Mouse (Mus musculus) stomach, embryonic 16.5 days (tissue): ENCODE measurements around the gene Rec8. TPM values are rescaled to one million over a fixed set of nuclear protein-coding genes. Genes with fewer than 3 reads are reported as not detected.

Experiments
- ATAC-seq: fragments of 200-750 bp; cut with Nextera tagmentation; 2 replicates; pipeline ENCODE4 v1.8.0; 2017; ENCODE audit warnings: moderate number of reproducible peaks, moderate TSS enrichment; ENCODE audit not compliant: insufficient read depth, low FRiP score
- H3K27ac ChIP-seq: fragments of 300-500 bp; sonication (generic); 2 replicates; pipeline ENCODE4 v1.5.1; 2014; ENCODE audit warnings: low read length
- H3K27me3 ChIP-seq: fragments of 300-500 bp; sonication (generic); 2 replicates; pipeline ENCODE4 v1.6.1; 2014; ENCODE audit warnings: low read length, control low read depth, mixed read lengths; ENCODE audit not compliant: control insufficient read depth, insufficient read depth
- H3K36me3 ChIP-seq: fragments of 300-500 bp; sonication (generic); 2 replicates; pipeline ENCODE4 v1.6.1; 2014; ENCODE audit warnings: low read length; ENCODE audit not compliant: control insufficient read depth, insufficient read depth
- H3K4me1 ChIP-seq: fragments of 300-500 bp; sonication (generic); 2 replicates; pipeline ENCODE4 v1.6.1; 2014; ENCODE audit warnings: low read length, control low read depth, mixed read lengths; ENCODE audit not compliant: control insufficient read depth, insufficient read depth
- H3K4me2 ChIP-seq: fragments of 300-500 bp; sonication (generic); 2 replicates; pipeline ENCODE4 v1.6.1; 2014; ENCODE audit warnings: low read depth, low read length, mixed read lengths
- H3K4me3 ChIP-seq: fragments of 300-500 bp; sonication (generic); replicated peaks from 2 replicates; pipeline ENCODE4 v1.5.1; 2014; ENCODE audit warnings: mild to moderate bottlenecking, low read length
- H3K9ac ChIP-seq: fragments of 300-500 bp; sonication (generic); 2 replicates; pipeline ENCODE4 v1.6.1; 2014; ENCODE audit warnings: low read length
- H3K9me3 ChIP-seq: fragments of 300-500 bp; sonication (generic); replicated peaks from 2 replicates; pipeline ENCODE4 v1.6.1; 2016; ENCODE audit warnings: low read length, control low read depth; ENCODE audit not compliant: control insufficient read depth
- WGBS: fragments of 180-500 bp; shearing (Covaris S2); extraction: QIAGEN DNeasy Blood & Tissue Kit; methylation state at CpG from one replicate; pipeline ENCODE4 v1.1.7; 2014; 5-methylcytosine and 5-hydroxymethylcytosine counted together
- polyA plus RNA-seq: library from polyadenylated mRNA; unstranded; fragments of >200 nt; fragmentation: Nextera tagmentation; extraction: Ambion mirVana; gene quantifications from 2 replicates; pipeline ENCODE4 v1.2.1, GENCODE M21; 2015

Gene Rec8
- polyA plus RNA-seq, 1 experiment from 2014 or later: 10.9 TPM

DNA sequence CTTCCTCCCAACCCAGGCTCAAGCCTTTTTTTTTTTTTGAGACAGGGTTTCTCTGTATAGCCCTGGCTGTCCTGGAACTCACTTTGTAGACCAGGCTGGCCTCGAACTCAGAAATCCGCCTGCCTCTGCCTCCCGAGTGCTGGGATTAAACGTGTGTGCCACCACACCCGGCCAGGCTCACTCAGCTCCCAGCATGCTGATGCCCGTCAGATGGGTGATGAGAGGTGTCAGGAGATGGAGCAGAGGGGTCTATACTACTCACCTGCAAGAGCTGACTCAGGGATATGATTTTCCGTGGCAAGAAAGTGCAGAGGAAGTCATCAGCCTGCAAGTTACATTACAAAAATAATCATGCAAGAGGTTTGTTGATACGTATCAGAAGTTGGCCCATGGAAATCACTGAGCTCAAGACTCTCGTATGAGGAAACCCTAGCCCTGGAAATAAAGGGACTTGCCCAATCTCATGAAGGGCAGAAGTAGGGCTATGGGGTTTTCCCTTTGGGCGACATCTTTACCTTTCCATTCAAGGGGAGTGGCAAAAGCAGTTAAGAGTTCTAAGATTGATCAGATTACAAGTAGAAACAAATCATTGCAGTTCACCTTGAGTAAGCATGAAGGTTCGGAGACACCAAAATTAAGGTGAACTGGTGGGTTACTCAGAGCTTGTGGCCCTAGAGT, 27.9 kb upstream of the Rec8 start:
- H3K4me3 ChIP-seq: peak overlapping the region; percentile 94
- 0 out of 2 replicates have a peak, but pooled peaks cover 5% of the 10 kb centered on the region for H3K36me3 ChIP-seq
- no peaks in the 10 kb centered on the region for H3K9me3 ChIP-seq
- H3K27ac ChIP-seq: no peak overlapping the region; the same call in 1 of the 2 replicates
- no peaks in the 10 kb centered on the region for H3K27me3 ChIP-seq
- peaks cover 29% of the 10 kb centered on the region for H3K4me1 ChIP-seq
- peak overlapping the region; percentile 77 for H3K4me2 ChIP-seq
- peak overlapping the region; percentile 86 for H3K9ac ChIP-seq
- no peak for ATAC-seq
- WGBS: 75% methylated on average over 11 of the region's 11 CpGs

DNA sequence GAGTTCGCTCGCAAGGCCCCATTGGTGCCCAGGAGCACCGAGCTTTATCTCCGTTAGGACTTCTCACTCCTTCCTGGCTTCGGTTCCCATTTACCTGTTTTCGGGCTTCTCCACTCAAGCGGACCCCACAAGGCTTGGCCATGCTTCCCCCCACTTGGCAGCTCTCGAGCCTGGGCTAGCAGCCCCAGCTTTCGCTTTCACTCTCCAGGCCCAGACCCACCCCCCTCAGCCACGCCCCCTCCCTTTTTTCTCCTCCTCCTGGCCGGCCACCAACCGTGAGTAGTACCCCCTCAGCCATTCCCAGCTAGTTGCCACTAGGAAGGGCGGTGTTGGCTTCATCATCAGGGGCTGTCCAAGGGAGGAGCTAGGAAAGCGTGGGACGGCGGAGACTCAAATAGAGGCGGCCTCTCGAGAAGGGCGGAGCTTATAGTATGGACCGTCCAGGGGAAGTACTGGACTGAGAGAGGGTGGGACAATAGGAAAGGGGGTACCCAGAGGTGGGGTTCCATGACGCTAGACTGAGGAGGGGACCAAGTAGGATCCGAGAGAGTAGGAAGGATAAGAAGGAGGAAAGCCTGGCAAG, 27.0 kb upstream of the Rec8 start, which contains the start of gene Psme2:
Psme2 (minus strand) TSS at position 366 of the 583 bp plus-strand sequence.
- peak within 1 kb of the TSS; percentile 100 for H3K27ac ChIP-seq
- H3K9me3 ChIP-seq: no peaks in the 10 kb centered on the region
- WGBS: 2% methylated on average over 22 of the region's 22 CpGs
- no peaks in the 10 kb centered on the region for H3K27me3 ChIP-seq
- peak within 1 kb of the TSS; percentile 92 for H3K4me2 ChIP-seq
- H3K4me1 ChIP-seq: peaks cover 22% of the 10 kb centered on the region
- peaks cover 13% of the 10 kb centered on the region; the same call in 1 of the 2 replicates for H3K36me3 ChIP-seq
- ATAC-seq: peak; percentile 97
- H3K9ac ChIP-seq: peak within 1 kb of the TSS; percentile 86
- H3K4me3 ChIP-seq: peak within 1 kb of the TSS; percentile 94

DNA sequence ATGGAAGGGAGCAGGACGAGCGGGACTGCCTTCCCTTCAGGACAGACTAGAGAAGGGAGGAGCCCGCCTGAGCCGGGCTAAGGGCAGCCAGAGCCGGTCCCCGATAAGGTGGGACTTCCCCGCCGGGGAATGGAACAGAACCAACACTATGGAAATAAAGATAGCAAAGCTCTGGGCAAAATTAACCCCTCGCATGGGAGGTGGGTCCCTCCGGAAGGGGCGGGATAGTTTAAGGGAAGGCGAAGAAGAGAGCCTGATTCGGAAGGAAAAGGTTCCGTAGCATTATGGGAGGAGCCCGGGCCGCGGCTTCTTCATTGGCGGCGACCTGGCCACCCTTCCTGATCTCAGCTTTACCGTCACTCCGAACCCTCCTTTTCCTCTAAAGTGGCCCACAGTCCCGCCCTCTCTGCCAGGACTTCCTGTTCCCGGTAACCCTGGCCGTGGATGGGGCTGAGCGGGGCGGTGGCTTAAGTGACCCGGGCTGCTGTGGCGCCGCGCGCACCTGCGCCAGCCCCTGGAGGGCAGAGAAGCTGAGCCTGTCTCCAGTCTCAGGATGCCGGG, 26.4 kb upstream of the Rec8 start, which contains the start of gene Rnf31:
Rnf31 (plus strand) TSS at position 378 of the 561 bp plus-strand sequence.
- Histone ChIP-seq H3K9ac (peak within 1 kb of the TSS; percentile 86), H3K9me3 (no peaks in the 10 kb centered on the region), H3K27ac (peak within 1 kb of the TSS; percentile 100), H3K4me2 (peak within 1 kb of the TSS; percentile 92), H3K4me3 (peak within 1 kb of the TSS; percentile 94), H3K4me1 (peaks cover 22% of the 10 kb centered on the region), H3K27me3 (no peaks in the 10 kb centered on the region), H3K36me3 (peaks cover 19% of the 10 kb centered on the region; the same call in 1 of the 2 replicates)
- ATAC-seq: peak; percentile 90
- under 1% methylated on average over 33 of the region's 33 CpGs for WGBS

DNA sequence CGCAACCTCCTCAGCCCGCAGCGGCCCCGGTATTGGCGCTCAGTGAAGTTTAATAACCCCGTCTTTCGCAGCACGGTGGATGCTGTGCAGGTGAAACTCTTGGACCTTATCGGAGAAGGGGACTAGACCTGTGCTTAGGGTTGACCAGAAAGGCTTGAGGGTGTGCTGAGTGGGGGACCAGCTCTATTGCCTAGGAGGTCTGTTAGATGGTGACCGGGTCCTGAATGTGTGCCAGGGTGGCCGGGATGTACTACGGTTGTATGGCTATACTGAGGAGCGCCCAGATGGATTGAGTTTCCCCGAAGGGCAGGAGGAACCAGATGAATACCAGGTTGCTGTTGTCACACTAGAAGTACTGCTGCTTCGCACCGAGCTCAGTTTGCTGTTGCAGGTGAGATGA, 25.6 kb upstream of the Rec8 start:
- H3K27ac ChIP-seq: peak overlapping the region; percentile 100
- H3K27me3 ChIP-seq: no peaks in the 10 kb centered on the region
- peak overlapping the region; percentile 92 for H3K4me2 ChIP-seq
- ATAC-seq: no peak
- H3K9me3 ChIP-seq: no peaks in the 10 kb centered on the region
- peak overlapping the region; percentile 86 for H3K9ac ChIP-seq
- 2% methylated on average over 16 of the region's 16 CpGs for WGBS
- peaks cover 21% of the 10 kb centered on the region; the same call in 1 of the 2 replicates for H3K36me3 ChIP-seq
- H3K4me1 ChIP-seq: peaks cover 22% of the 10 kb centered on the region
- H3K4me3 ChIP-seq: peak overlapping the region; percentile 94

DNA sequence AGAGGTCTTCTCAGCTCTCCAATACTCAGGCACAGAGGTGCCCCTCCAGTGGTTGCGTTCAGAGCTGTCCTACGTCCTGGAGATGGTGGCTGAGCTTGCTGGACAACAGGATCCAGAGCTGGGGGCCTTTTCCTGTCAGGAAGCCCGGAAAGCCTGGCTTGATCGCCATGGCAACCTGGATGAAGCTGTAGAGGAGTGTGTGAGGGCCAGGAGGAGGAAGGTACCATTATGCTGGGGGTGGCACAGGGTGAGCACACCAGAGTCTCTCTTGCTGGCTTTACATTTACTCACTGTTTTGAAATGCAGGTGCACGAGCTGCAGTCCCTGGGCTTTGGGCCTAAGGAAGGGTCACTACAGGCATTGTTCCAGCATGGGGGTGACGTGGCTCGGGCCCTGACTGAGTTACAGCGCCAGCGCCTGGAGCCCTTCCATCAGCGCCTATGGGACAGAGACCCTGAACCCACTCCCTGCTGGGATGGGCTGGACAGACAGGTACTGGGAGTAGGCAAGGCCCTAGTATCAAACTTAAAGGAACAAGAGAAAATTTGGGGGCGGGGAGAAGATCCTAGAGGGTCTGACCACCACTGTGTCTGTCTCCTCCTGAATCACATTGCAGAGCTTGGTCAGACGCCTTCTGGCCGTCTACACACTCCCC, 21.7 kb upstream of the Rec8 start:
- ATAC-seq: no peak
- WGBS: 78% methylated on average over 13 of the region's 13 CpGs
- peaks cover 24% of the 10 kb centered on the region for H3K36me3 ChIP-seq
- no peaks in the 10 kb centered on the region for H3K27me3 ChIP-seq
- no peak overlapping the region for H3K9ac ChIP-seq
- no peak overlapping the region for H3K4me2 ChIP-seq
- H3K9me3 ChIP-seq: no peaks in the 10 kb centered on the region
- peaks cover 14% of the 10 kb centered on the region for H3K4me1 ChIP-seq
- H3K27ac ChIP-seq: no peak overlapping the region
- no peak overlapping the region for H3K4me3 ChIP-seq

DNA sequence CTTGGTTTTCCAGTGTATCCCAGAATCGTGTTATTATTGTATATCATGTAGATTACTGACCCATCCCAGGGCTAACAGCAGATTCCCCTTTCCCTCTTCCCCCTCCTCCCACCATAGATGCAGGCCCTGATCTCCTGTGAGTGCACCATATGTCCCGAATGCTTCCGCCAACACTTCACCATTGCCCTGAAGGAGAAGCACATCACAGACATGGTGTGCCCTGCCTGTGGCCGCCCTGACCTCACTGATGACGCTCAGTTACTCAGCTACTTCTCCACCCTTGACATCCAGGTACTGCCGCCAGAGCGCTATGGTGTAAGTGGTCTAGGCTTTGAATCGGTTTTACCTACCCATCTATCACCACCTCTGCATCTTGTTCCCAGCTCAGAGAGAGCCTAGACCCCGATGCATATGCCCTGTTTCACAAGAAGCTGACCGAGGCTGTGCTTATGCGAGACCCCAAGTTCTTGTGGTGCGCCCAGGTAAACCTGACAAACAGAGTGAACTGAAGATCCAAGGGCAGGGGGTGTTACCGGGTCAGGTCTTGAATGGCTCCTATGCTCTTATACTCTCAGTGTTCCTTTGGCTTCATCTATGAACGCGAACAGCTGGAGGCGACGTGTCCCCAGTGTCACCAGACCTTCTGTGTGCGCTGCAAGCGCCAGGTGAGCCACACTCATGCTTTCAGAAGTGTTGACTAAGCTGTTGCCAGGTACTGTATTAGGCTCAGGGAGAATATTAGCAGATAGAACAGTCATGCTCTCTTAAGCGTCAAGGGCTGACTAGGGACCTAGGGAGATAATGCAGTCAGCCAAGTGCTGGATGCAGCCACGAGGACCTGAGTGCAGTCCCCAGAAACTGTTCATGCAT, 19.1 kb upstream of the Rec8 start:
- peaks cover 24% of the 10 kb centered on the region for H3K36me3 ChIP-seq
- no peak overlapping the region for H3K9ac ChIP-seq
- H3K4me3 ChIP-seq: no peak overlapping the region
- H3K4me2 ChIP-seq: no peak overlapping the region
- no peaks in the 10 kb centered on the region for H3K9me3 ChIP-seq
- H3K4me1 ChIP-seq: peaks cover 5% of the 10 kb centered on the region; the same call in 1 of the 2 replicates
- H3K27ac ChIP-seq: no peak overlapping the region
- ATAC-seq: no peak
- no peaks in the 10 kb centered on the region for H3K27me3 ChIP-seq
- WGBS: 93% methylated on average over 21 of the region's 21 CpGs

DNA sequence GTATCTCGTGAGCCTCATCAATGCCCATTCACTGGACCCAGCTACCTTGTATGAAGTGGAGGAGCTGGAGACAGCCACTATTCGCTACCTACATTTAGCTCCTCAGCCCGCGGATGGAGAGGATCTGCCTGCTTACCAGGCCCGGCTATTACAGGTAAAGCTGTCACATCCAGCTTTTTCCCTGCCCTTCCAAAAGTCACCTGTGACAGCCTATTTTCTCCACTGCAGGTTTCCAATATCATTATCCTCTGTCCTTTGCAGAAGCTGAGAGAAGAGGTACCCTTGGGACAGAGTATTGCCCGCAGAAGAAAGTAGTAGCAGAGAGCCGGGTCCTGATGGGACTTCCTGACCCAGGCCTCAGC, 14.6 kb upstream of the Rec8 start, which contains the start of gene Irf9:
Irf9 (plus strand) TSS at position 301 of the 362 bp plus-strand sequence.
- Histone ChIP-seq H3K9me3 (no peaks in the 10 kb centered on the region), H3K4me1 (peaks cover 13% of the 10 kb centered on the region; the same call in 1 of the 2 replicates), H3K4me3 (peak within 1 kb of the TSS; percentile 47), H3K4me2 (peak within 1 kb of the TSS; percentile 56), H3K9ac (peak within 1 kb of the TSS; percentile 72), H3K36me3 (peaks cover 11% of the 10 kb centered on the region), H3K27me3 (no peaks in the 10 kb centered on the region), H3K27ac (peak within 1 kb of the TSS; percentile 89)
- WGBS: 82% methylated on average over 7 of the region's 7 CpGs
- ATAC-seq: no peak
